Mouse (Mus musculus): ENCODE results near the gene Mertk. TPM values are rescaled to one million over a fixed set of nuclear protein-coding genes. Genes with fewer than 3 reads are reported as not detected.

Gene Mertk
- total RNA-seq, 1 experiment: 3.3 TPM

- DNase-seq (ENCODE audit: low read depth, low spot score): no peak
- Histone ChIP-seq H3K36me3 (ENCODE audit: control insufficient read depth, insufficient read depth, low read length, poor library complexity, severe bottlenecking) (no peaks in the 10 kb centered on the region), H3K27ac (ENCODE audit: insufficient read depth, low read depth, low read length, poor library complexity, severe bottlenecking) (no peak overlapping the region), H3K4me3 (ENCODE audit: insufficient read depth in 1 of 2, low read depth in 1 of 2, low read length in 2 of 2, poor library complexity in 1 of 2, severe bottlenecking in 1 of 2) (no peak overlapping the region), H3K9me3 (ENCODE audit: control insufficient read depth, insufficient read depth, low read depth, low read length) (no peaks in the 10 kb centered on the region), H3K9ac (ENCODE audit: insufficient read depth, low read depth, low read length, poor library complexity, severe bottlenecking) (no peak overlapping the region), H3K4me1 (ENCODE audit: control insufficient read depth in 2 of 2, insufficient read depth in 2 of 2, low read length in 2 of 2, poor library complexity in 1 of 2) (no peaks in the 10 kb centered on the region)
- in situ Hi-C loops (cut with MboI; ENCODE audit: low sequenced_read_pairs in 2 of 2, unreplicated experiment in 2 of 2): no loop called here
- no peak for TF ChIP-seq ZNF384 (IDR thresholded peaks at IDR 0.05; ENCODE audit: low read depth, low read length)
- TF ChIP-seq MAFK (IDR thresholded peaks at IDR 0.05; ENCODE audit: insufficient read depth, low read depth, low read length): no peak
These were observed 47.3 kb downstream of the Mertk start for GRCm38 (mm10) chr2:128745879-128746620.

- Histone ChIP-seq H3K9ac (ENCODE audit: insufficient read depth, low read depth, low read length, poor library complexity, severe bottlenecking) (no peak overlapping the region), H3K4me3 (ENCODE audit: insufficient read depth in 1 of 2, low read depth in 1 of 2, low read length in 2 of 2, poor library complexity in 1 of 2, severe bottlenecking in 1 of 2) (no peak overlapping the region), H3K9me3 (ENCODE audit: control insufficient read depth, insufficient read depth, low read depth, low read length) (no peaks in the 10 kb centered on the region), H3K4me1 (ENCODE audit: control insufficient read depth in 2 of 2, insufficient read depth in 2 of 2, low read length in 2 of 2, poor library complexity in 1 of 2) (no peaks in the 10 kb centered on the region), H3K36me3 (ENCODE audit: control insufficient read depth, insufficient read depth, low read length, poor library complexity, severe bottlenecking) (no peaks in the 10 kb centered on the region), H3K27ac (ENCODE audit: insufficient read depth, low read depth, low read length, poor library complexity, severe bottlenecking) (no peak overlapping the region)
- DNase-seq (ENCODE audit: low read depth, low spot score): no peak
- in situ Hi-C loops (cut with MboI; ENCODE audit: low sequenced_read_pairs in 2 of 2, unreplicated experiment in 2 of 2): no loop called here
- TF ChIP-seq ZC3H11A (IDR thresholded peaks at IDR 0.05; ENCODE audit: borderline replicate concordance, low read depth, low read length) (no peak), CHD2 (IDR thresholded peaks at IDR 0.05; ENCODE audit: low read depth, low read length) (no peak), MAFK (IDR thresholded peaks at IDR 0.05; ENCODE audit: insufficient read depth, low read depth, low read length) (no peak), ZNF384 (IDR thresholded peaks at IDR 0.05; ENCODE audit: low read depth, low read length) (no peak), HCFC1 (IDR thresholded peaks at IDR 0.05; ENCODE audit: borderline replicate concordance, insufficient read depth, low read length) (no peak)
These were observed 47.9 kb downstream of the Mertk start for GRCm38 (mm10) chr2:128746621-128747151.

GRCm38 (mm10) chr2:128747433-128748028 is 48.8 kb downstream of the Mertk start:
- Histone ChIP-seq H3K4me1 (ENCODE audit: control insufficient read depth in 2 of 2, insufficient read depth in 2 of 2, low read length in 2 of 2, poor library complexity in 1 of 2) (no peaks in the 10 kb centered on the region), H3K4me3 (ENCODE audit: insufficient read depth in 1 of 2, low read depth in 1 of 2, low read length in 2 of 2, poor library complexity in 1 of 2, severe bottlenecking in 1 of 2) (no peak overlapping the region), H3K36me3 (ENCODE audit: control insufficient read depth, insufficient read depth, low read length, poor library complexity, severe bottlenecking) (no peaks in the 10 kb centered on the region), H3K9ac (ENCODE audit: insufficient read depth, low read depth, low read length, poor library complexity, severe bottlenecking) (no peak overlapping the region), H3K27ac (ENCODE audit: insufficient read depth, low read depth, low read length, poor library complexity, severe bottlenecking) (no peak overlapping the region), H3K9me3 (ENCODE audit: control insufficient read depth, insufficient read depth, low read depth, low read length) (no peaks in the 10 kb centered on the region)
- in situ Hi-C loops (cut with MboI; ENCODE audit: low sequenced_read_pairs in 2 of 2, unreplicated experiment in 2 of 2): no loop called here
- no peak for DNase-seq (ENCODE audit: low read depth, low spot score)
- no peak for TF ChIP-seq CHD2 (IDR thresholded peaks at IDR 0.05; ENCODE audit: low read depth, low read length)
- TF ChIP-seq ZNF384 (IDR thresholded peaks at IDR 0.05; ENCODE audit: low read depth, low read length): no peak
- TF ChIP-seq HCFC1 (IDR thresholded peaks at IDR 0.05; ENCODE audit: borderline replicate concordance, insufficient read depth, low read length): no peak
- no peak for TF ChIP-seq MAFK (IDR thresholded peaks at IDR 0.05; ENCODE audit: insufficient read depth, low read depth, low read length)
- no peak for TF ChIP-seq ZC3H11A (IDR thresholded peaks at IDR 0.05; ENCODE audit: borderline replicate concordance, low read depth, low read length)

GRCm38 (mm10) chr2:128748171-128748570 is 49.4 kb downstream of the Mertk start:
- Histone ChIP-seq H3K4me3 (ENCODE audit: insufficient read depth in 1 of 2, low read depth in 1 of 2, low read length in 2 of 2, poor library complexity in 1 of 2, severe bottlenecking in 1 of 2) (no peak overlapping the region), H3K4me1 (ENCODE audit: control insufficient read depth in 2 of 2, insufficient read depth in 2 of 2, low read length in 2 of 2, poor library complexity in 1 of 2) (no peaks in the 10 kb centered on the region), H3K36me3 (ENCODE audit: control insufficient read depth, insufficient read depth, low read length, poor library complexity, severe bottlenecking) (no peaks in the 10 kb centered on the region), H3K27ac (ENCODE audit: insufficient read depth, low read depth, low read length, poor library complexity, severe bottlenecking) (no peak overlapping the region), H3K9me3 (ENCODE audit: control insufficient read depth, insufficient read depth, low read depth, low read length) (no peaks in the 10 kb centered on the region), H3K9ac (ENCODE audit: insufficient read depth, low read depth, low read length, poor library complexity, severe bottlenecking) (no peak overlapping the region)
- TF ChIP-seq MAFK (IDR thresholded peaks at IDR 0.05; ENCODE audit: insufficient read depth, low read depth, low read length): no peak
- TF ChIP-seq ZC3H11A (IDR thresholded peaks at IDR 0.05; ENCODE audit: borderline replicate concordance, low read depth, low read length): no peak
- TF ChIP-seq CHD2 (IDR thresholded peaks at IDR 0.05; ENCODE audit: low read depth, low read length): no peak
- no peak for TF ChIP-seq HCFC1 (IDR thresholded peaks at IDR 0.05; ENCODE audit: borderline replicate concordance, insufficient read depth, low read length)
- no peak for TF ChIP-seq ZNF384 (IDR thresholded peaks at IDR 0.05; ENCODE audit: low read depth, low read length)
- no peak for DNase-seq (ENCODE audit: low read depth, low spot score)
- in situ Hi-C loops (cut with MboI; ENCODE audit: low sequenced_read_pairs in 2 of 2, unreplicated experiment in 2 of 2): no loop called here

Measured in ES-E14 (cell line).